Mouse (Mus musculus): Measurements from ENCODE around the gene Otx1.

Otx1 gene

GRCm38 (mm10) chr11:21999396-22000315 is 3.0 kb downstream of the Otx1 start:
- DNase-seq (ENCODE audit: low spot score in 2 of 2): no peak

DNA sequence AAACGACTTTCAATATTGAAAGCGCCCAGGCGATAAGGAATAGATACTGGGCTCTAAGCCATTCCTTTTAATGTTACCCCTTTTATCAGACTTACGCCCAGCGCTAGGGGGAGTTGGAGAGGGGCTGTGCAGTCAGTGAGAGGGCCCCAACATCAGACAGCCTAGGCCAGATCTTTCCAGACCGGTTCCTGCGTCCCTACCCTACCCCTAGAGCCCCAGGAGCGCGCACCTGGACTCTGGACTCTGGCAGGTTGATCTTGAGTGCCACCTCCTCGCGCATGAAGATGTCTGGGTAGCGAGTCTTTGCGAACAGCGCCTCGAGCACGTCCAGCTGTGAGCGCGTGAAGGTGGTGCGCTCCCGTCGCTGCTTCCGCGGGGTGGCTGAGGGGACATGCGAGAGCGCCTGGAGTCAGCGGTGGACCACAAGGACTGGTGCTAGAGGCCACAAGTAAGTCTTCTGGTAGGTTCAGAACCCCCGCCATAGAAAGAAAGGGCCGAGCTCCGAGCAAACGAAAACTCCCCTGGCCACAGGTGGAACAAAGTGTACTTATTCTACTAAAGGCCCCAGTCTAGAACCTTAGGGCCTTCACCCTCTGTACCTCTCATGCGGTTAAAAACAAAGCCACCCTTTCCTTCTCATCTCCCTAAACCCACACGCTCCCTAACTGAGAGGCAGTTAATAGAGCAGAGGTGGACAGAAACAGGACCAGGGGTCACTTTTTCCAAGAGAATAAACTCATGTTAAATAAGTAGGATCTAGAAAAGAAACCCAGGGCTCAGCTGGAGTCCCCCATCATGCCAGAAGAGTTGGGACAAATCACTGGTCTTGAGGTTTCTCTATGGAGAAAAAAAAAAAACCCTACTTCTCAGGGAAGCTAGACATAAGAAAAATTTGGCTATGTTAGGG is 4.3 kb downstream of the Otx1 start:
- no peak for DNase-seq (ENCODE audit: low spot score in 2 of 2)

GRCm38 (mm10) chr11:21997561-21998140 is 5.0 kb downstream of the Otx1 start:
- DNase-seq (ENCODE audit: low spot score in 2 of 2): peak in 1 of 2 experiments; percentile 3

GRCm38 (mm10) chr11:21996661-21997560 is 5.8 kb downstream of the Otx1 start:
- peak in 1 of 2 experiments; percentile 6 for DNase-seq (ENCODE audit: low spot score in 2 of 2)

DNA sequence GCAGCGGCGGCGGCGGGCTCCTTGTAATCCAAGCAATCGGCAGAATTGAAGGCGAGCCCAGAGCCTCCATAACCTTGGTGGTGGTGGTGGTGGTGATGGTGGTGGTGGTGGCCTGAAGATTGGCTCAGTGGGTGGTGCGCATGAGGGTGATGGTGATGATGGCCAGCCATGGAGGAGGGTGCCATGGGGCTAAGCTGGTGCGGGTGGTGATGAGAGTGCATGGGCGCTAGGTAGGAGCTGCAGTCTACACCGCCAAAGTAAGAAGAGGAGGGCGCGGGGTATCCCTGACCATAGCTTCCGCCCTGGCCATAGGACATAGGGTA is 6.4 kb downstream of the Otx1 start:
- DNase-seq (ENCODE audit: low spot score in 2 of 2): no peak

- DNase-seq (ENCODE audit: low spot score in 2 of 2): no peak
Observed at GRCm38 (mm10) chr11:21995534-21996324, 7.0 kb downstream of the Otx1 start.

DNA sequence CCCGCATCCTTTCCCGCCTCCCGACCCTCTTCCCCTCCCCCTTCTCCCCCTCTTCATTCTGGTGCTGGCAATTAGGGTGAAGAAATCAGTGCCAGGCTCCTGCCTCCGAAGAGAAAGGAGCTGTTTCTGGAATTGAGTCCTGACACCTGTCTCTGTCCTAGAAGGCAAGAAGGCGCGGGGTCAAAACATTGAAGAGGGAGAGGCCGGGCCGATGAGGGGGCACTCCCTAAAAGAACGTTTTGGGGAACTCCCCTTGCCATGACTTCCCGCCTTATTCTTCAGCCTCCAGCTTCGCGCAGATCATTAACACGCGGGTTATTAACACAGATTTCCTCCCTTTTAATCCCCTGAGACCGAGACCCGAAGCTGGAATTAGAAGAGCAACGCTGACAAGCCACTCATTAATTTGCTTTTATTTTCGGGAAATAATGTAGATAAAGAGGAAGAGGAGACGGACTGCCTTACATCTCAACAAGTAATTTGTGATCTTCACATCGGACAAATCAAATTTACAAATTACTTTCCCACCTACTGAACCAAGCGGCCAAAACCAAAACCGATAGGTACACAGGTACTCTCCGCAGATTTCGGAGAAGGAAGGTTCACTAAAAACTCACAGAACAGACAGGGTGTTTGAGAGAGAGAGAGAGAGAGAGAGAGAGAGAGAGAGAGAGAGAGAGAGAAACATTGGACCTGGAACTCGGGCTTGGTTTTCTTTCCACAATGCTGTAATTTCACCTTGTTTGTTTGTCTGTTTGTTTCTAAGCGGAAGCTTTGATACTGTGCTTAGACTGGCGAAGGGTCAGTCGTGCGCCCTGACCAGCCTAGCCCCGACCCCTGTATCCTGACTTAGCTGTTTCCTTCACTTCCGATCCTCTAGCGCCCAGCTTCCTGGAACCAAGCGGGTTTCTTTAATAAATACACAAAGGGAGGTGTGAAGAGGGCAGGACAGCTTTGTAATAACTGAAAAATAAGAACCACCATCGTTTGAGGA is 8.0 kb downstream of the Otx1 start:
- peak in 1 of 2 experiments; percentile 3 for DNase-seq (ENCODE audit: low spot score in 2 of 2)

DNA sequence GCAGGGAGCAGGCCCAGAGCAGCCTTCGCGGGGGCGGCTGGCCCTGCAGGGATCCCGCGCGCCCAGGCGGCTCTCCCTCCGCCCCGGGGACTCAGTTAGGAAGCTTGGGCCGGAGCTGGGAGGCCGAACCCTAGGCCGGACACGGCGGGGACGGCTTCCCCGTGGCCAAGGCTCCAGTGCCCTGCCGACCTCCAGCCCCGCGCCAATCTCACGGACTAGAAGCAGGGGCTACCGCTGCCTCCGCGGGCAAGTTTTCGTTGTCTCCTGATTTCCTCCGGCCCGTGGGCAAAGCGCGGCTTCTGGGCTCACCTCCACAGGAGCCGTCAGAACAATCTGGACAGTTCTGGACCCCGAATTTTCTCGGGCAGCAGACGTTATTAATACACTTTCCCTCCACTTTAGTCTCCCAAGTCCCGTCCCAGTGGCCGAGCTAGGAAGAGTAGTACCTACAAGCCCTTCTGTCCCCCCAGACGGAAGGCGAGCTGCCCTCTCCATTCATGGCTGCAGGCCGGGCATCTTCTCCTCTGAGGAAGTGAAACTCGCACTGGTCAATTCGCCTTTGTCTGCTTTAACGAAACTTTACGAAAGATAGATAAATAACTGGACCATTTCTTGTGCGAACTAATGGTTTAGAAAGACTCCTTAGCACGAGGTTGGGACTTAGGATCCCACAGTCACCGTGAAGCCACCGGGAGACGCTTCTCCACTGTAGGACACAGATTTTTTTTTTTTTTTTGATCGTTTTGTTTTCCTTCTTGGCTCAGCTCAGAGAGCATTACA is 8.9 kb downstream of the Otx1 start:
- DNase-seq (ENCODE audit: low spot score in 2 of 2): peak in 1 of 2 experiments; percentile 26

GRCm38 (mm10) chr11:21992761-21993596 is 9.7 kb downstream of the Otx1 start:
- no peak for DNase-seq (ENCODE audit: low spot score in 2 of 2)

DNA sequence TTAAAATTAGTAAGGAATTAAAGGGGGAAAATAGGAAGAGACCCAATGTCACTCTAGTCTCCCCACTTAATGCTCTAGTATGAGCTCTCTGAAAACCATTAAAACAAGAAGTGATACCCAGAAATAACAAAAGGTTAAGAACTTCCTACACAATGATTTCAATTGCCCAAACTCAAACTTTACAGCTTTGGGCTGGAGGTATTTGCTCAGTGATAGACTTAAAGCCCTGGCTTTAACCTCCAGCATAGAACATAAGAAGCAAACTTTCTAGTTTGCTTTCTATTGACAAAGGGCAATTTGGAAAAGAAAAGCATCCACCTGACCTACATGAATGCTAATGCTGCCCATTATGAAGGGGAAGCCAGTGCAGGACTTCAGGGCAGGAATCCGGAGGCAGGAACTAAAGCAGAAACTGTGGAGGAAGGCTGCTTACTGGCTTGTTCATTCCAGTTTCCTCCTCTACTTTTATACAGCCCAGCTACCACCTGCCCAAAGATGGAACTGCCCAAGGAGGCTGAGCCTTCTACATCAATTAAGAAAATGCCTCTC is 14.2 kb downstream of the Otx1 start:
- DNase-seq (ENCODE audit: low spot score in 2 of 2): no peak

DNA sequence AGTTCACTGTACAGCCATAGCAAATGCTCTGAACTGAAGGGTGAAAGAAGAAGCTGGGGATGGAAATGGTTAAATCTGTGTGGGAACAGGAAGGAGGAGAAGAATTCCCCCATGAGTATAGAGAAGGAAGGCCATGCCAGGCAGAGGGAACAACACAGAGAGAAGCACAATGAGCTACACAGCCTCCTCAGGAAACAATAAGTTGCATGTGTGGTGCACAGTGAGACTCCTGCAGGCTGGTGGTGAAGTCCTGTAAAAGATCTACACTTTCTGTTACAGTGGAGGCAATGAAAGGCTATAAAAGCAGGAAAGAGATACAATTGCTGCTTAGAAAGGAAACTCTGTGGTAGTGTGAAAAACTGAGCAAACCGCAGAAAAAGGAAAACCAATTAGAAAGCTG is 17.6 kb downstream of the Otx1 start:
- DNase-seq (ENCODE audit: low spot score in 2 of 2): no peak

DNA sequence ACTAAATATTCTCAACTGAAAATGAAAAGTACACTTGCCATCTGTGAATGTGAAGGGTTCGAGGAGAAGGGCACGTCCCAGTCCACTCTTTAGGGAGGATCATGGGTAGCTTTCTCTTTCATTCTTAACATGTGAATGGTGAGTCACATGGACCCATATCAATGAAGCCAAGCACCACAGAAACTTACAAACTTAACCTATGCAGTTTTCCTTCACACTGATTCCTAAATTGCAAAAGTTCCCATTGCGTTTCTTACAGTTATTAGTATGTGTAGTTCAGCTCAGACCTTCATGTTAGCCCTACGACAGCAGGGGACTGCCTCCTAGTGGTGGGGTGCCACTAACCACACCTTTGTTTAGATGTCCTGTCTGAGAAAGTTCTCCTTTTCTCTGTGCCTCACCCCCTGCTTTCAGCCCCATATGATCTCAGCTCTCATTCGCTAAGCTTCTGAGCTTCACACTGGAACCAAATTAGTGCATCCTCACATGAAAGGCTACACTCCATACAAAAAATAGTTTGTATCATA is 28.6 kb downstream of the Otx1 start:
- no peak for DNase-seq (ENCODE audit: low spot score in 2 of 2)

GRCm38 (mm10) chr11:21973597-21973996 is 29.1 kb downstream of the Otx1 start:
- no peak for DNase-seq (ENCODE audit: low spot score in 2 of 2)

GRCm38 (mm10) chr11:21968922-21969321 is 33.8 kb downstream of the Otx1 start:
- no peak for DNase-seq (ENCODE audit: low spot score in 2 of 2)

GRCm38 (mm10) chr11:21955167-21955566 is 47.5 kb downstream of the Otx1 start:
- DNase-seq (ENCODE audit: low spot score in 2 of 2): no peak

GRCm38 (mm10) chr11:21951657-21952237 is 51.0 kb downstream of the Otx1 start:
- no peak for DNase-seq (ENCODE audit: low spot score in 2 of 2)

DNA sequence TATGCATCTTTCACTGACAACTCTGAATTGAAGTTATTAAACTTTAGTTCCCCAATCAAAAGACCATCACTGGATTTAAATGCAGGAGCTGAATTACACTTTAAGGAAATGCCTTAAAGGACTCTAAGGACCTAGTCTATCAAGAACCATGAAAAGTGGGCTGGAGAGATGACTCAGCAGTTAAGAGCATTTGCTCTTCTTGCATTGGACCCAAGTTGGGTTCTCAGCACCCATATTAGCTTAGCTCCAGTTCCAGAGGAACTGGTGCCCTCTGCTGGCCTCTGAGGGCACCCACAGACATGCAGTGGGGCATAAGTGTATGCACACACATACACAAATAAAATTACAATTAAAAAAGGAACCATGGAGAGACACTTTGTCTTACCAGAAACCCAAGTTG is 52.6 kb downstream of the Otx1 start:
- no peak for DNase-seq (ENCODE audit: low spot score in 2 of 2)

Data from heart, adult 9 months (tissue).